34 mouse cellular contexts compared by ENCODE assay signal in genomic region chr1:152771016-152771415, GRCm38 (mm10). TPM values are rescaled to one million over a fixed set of nuclear protein-coding genes. Genes with fewer than 3 reads are reported as not detected.
"Had no signal": no experiment of that assay in that cellular context is flagged by ENCODE, and none has a peak within 500 bp of the region (broad histone marks: within the 10 kb centered on the region; RNA-seq: fewer than 3 reads in every experiment).

No protein-coding gene starts in this region.

- H3K27ac ChIP-seq: limb, embryonic 10.5 days; limb, embryonic 13.5 days; liver, embryonic 12.5 days; liver, embryonic 15.5 days; lung, embryonic 15.5 days; neural tube, embryonic 12.5 days had no signal

- DNase-seq: kidney, adult 18-20 months; kidney, adult 9 months; kidney, postnatal 14 days; kidney, postnatal 4 days; liver; lung, adult 18-20 months; lung, postnatal 10 days; lung, postnatal 4 days; midbrain, embryonic 14.5 days; retina, postnatal 1 day; right cerebral cortex, postnatal 25 days; thymus, adult 18-20 months; thymus, postnatal 14 days; thymus, postnatal 4 days had no signal

- H3K4me1 ChIP-seq: neural tube, embryonic 12.5 days had no signal

- H3K4me3 ChIP-seq: limb, embryonic 10.5 days; limb, embryonic 13.5 days; liver, embryonic 12.5 days; liver, embryonic 15.5 days; lung, embryonic 15.5 days; neural tube, embryonic 12.5 days had no signal

RNA-seq across cellular contexts. Expression of gene Apobec4, which starts 20.7 kb away (rescaled TPM):
- total RNA-seq: layer of hippocampus, adult 8-10 months; left cerebral cortex, adult 18-20 months; left cerebral cortex, postnatal 25 days; megakaryocyte progenitor cell, adult 5-6 weeks; megakaryocyte-erythroid progenitor cell, adult 5-6 weeks; midbrain, postnatal 0 days; neutrophil, adult 5-6 weeks had no signal
- polyA plus RNA-seq: inflammation-experienced regulatory T-cells, adult 6 months; intestine, embryonic 16.5 days; kidney, embryonic 16.5 days; limb, embryonic 10.5 days; limb, embryonic 13.5 days; liver, embryonic 12.5 days; liver, embryonic 15.5 days; midbrain, embryonic 11.5 days; midbrain, embryonic 14.5 days; midbrain, postnatal 0 days; neural tube, embryonic 12.5 days; small intestine, adult 2 months; spleen, adult 2 months; stomach, embryonic 16.5 days had no signal
